Mouse (Mus musculus) cerebellum, adult 18-20 months (tissue): Measurements from ENCODE around the gene E4f1.

Source experiments
- DNase-seq, 2 experiments: peaks; one replicate each; pipeline ENCODE4 v3.0.0; 2021

Gene E4f1

GRCm38 (mm10) chr17:24454756-24455522 lies 15.2 kb downstream of the E4f1 start:
- peak; percentile 97 to 100 for DNase-seq

- DNase-seq, result no peak
These were observed 15.8 kb downstream of the E4f1 start for GRCm38 (mm10) chr17:24454218-24454755.

GRCm38 (mm10) chr17:24453372-24453771 lies 16.7 kb downstream of the E4f1 start:
- DNase-seq, result no peak

- no peak for DNase-seq
These were observed 18.9 kb downstream of the E4f1 start for GRCm38 (mm10) chr17:24451220-24451619.

GRCm38 (mm10) chr17:24449507-24449906 lies 20.6 kb downstream of the E4f1 start:
- DNase-seq, result no peak

GRCm38 (mm10) chr17:24446590-24446989 lies 23.5 kb downstream of the E4f1 start:
- DNase-seq, result no peak

GRCm38 (mm10) chr17:24443409-24443808 lies 26.7 kb downstream of the E4f1 start:
- DNase-seq, result peak; percentile 79 to 80

GRCm38 (mm10) chr17:24442632-24443155 lies 27.4 kb downstream of the E4f1 start, which contains the start of gene Dnase1l2:
Gene Dnase1l2 (minus strand): TSS chr17:24443105.
- peak; percentile 52 to 54 for DNase-seq

GRCm38 (mm10) chr17:24442107-24442506 lies 28.0 kb downstream of the E4f1 start:
- no peak for DNase-seq

GRCm38 (mm10) chr17:24441148-24441547 lies 29.0 kb downstream of the E4f1 start:
- no peak for DNase-seq

- DNase-seq, result no peak
These were observed 29.7 kb downstream of the E4f1 start for GRCm38 (mm10) chr17:24440377-24440776.

GRCm38 (mm10) chr17:24437016-24437415 lies 33.1 kb downstream of the E4f1 start:
- DNase-seq, result peak; percentile 53 to 66

GRCm38 (mm10) chr17:24429201-24429983 lies 40.7 kb downstream of the E4f1 start:
- no peak for DNase-seq

- DNase-seq, result peak in 1 of 2 experiments; percentile 13
These were observed 42.9 kb downstream of the E4f1 start for GRCm38 (mm10) chr17:24427170-24427557.

- DNase-seq, result peak; percentile 96 to 99
These were observed 43.5 kb downstream of the E4f1 start, which contains the start of gene Eci1 for GRCm38 (mm10) chr17:24426471-24427169. Gene Eci1 (plus strand): TSS chr17:24426641.

- DNase-seq, result peak in 1 of 2 experiments; percentile 23
These were observed 44.2 kb downstream of the E4f1 start for GRCm38 (mm10) chr17:24425905-24426304.

- DNase-seq, result peak; percentile 49 to 53
These were observed 44.8 kb downstream of the E4f1 start for GRCm38 (mm10) chr17:24425326-24425725.

- DNase-seq, result no peak
These were observed 45.6 kb downstream of the E4f1 start for GRCm38 (mm10) chr17:24424489-24424888.

- DNase-seq, result no peak
These were observed 47.0 kb downstream of the E4f1 start for GRCm38 (mm10) chr17:24423114-24423513.

GRCm38 (mm10) chr17:24416051-24416652 lies 54.0 kb downstream of the E4f1 start:
- DNase-seq, result no peak

GRCm38 (mm10) chr17:24415011-24415410 lies 55.1 kb downstream of the E4f1 start:
- DNase-seq, result no peak
